ENCODE assay signal across 30 mouse cellular contexts in the genomic region with DNA sequence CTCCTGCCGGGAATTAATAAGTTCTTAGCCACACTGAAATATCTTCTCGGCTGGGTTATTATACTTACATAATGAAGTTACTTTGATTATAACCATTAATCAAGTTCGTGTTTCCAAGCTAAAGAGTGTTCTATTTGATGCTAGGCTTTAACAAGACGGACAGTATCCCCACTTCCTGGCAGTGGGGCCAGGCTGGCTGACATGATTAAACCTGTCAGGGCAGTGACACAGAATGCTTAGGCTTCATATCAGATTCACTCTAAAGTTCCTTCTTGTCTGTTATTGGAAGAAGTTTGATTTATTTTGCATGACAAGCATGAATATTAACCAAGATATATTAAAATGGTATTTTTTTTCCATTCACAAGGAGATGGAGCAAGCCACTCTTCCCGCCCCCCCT.
DNase-seq lines count a peak whose midpoint lies in the region; ATAC-seq and TF ChIP-seq lines count a peak whose summit lies in the region.
"Had no signal": no experiment of that assay in that cellular context is flagged by ENCODE, and none has a peak within 500 bp of the region (broad histone marks: within the 10 kb centered on the region; RNA-seq: fewer than 3 reads in every experiment).

No protein-coding gene starts in this region.

- intact Hi-C loops in gastrocnemius, postnatal 14 days (cut with DNase I; ENCODE audit: low total_unique reads), result no loop called here

- no peak for ATAC-seq in hindbrain, embryonic 13.5 days (ENCODE audit: low FRiP score)
- ATAC-seq in midbrain, embryonic 13.5 days, result no peak
- no peak for ATAC-seq in midbrain, embryonic 11.5 days (ENCODE audit: low FRiP score)
- ATAC-seq in midbrain, postnatal 0 days (ENCODE audit: low FRiP score), result no peak

- DNase-seq in hindbrain, embryonic 10.5 days (ENCODE audit: low spot score), result no peak
- DNase-seq in midbrain, embryonic 11.5 days (ENCODE audit: low spot score, missing footprints), result no peak
- DNase-seq in midbrain, postnatal 0 days (ENCODE audit: low spot score), result no peak
- DNase-seq in gastrocnemius, postnatal 14 days, result no peak
- no peak for DNase-seq in kidney, postnatal 10 days
- DNase-seq: adrenal gland, postnatal 14 days; cerebellum, adult 18-20 months; gastrocnemius, postnatal 25 days; heart, adult 18-20 months; heart, postnatal 4 days; kidney, adult 18-20 months; kidney, postnatal 36 days; lung, embryonic 14.5 days; lung, postnatal 14 days; right cerebral cortex, adult 18-20 months; thymus, adult 18-20 months; thymus, postnatal 25 days had no signal

- H3K27me3 ChIP-seq in hindbrain, embryonic 13.5 days, result no peaks in the 10 kb centered on the region
- no peaks in the 10 kb centered on the region for H3K27me3 ChIP-seq in hindbrain, embryonic 10.5 days (ENCODE audit: insufficient read depth, poor library complexity, severe bottlenecking)
- no peaks in the 10 kb centered on the region for H3K27me3 ChIP-seq in midbrain, embryonic 13.5 days
- no peaks in the 10 kb centered on the region for H3K27me3 ChIP-seq in midbrain, embryonic 11.5 days (ENCODE audit: control insufficient read depth, insufficient read depth, low read length)
- no peaks in the 10 kb centered on the region for H3K27me3 ChIP-seq in midbrain, postnatal 0 days (ENCODE audit: insufficient read depth, low read length)
- H3K27me3 ChIP-seq: heart, embryonic 12.5 days; kidney, embryonic 15.5 days; liver, embryonic 15.5 days had no signal

- no peaks in the 10 kb centered on the region for H3K9me3 ChIP-seq in hindbrain, embryonic 13.5 days
- H3K9me3 ChIP-seq in hindbrain, embryonic 10.5 days, result no peaks in the 10 kb centered on the region
- no peaks in the 10 kb centered on the region for H3K9me3 ChIP-seq in midbrain, embryonic 13.5 days
- H3K9me3 ChIP-seq in midbrain, embryonic 11.5 days (ENCODE audit: control insufficient read depth, low read length), result no peaks in the 10 kb centered on the region
- no peaks in the 10 kb centered on the region for H3K9me3 ChIP-seq in midbrain, postnatal 0 days (ENCODE audit: low read length)
- H3K9me3 ChIP-seq: forebrain, embryonic 13.5 days; heart, embryonic 12.5 days; kidney, embryonic 15.5 days; limb, embryonic 12.5 days; liver, embryonic 15.5 days had no signal

- TF ChIP-seq CTCF in midbrain, postnatal 0 days (IDR thresholded peaks at IDR 0.05), result no peak

- H3K4me2 ChIP-seq in hindbrain, embryonic 13.5 days, result no peak overlapping the region
- no peak overlapping the region for H3K4me2 ChIP-seq in midbrain, embryonic 13.5 days (replicated peaks)
- no peak overlapping the region for H3K4me2 ChIP-seq in midbrain, embryonic 11.5 days
- no peak overlapping the region for H3K4me2 ChIP-seq in midbrain, postnatal 0 days (ENCODE audit: low read depth, low read length, poor library complexity, severe bottlenecking)
- H3K4me2 ChIP-seq: forebrain, embryonic 13.5 days; heart, embryonic 12.5 days; kidney, embryonic 15.5 days; limb, embryonic 12.5 days; liver, embryonic 15.5 days; lung, embryonic 14.5 days had no signal

- no peaks in the 10 kb centered on the region for H3K36me3 ChIP-seq in hindbrain, embryonic 13.5 days
- H3K36me3 ChIP-seq in hindbrain, embryonic 10.5 days, result no peaks in the 10 kb centered on the region
- H3K36me3 ChIP-seq in midbrain, embryonic 13.5 days, result no peaks in the 10 kb centered on the region
- no peaks in the 10 kb centered on the region for H3K36me3 ChIP-seq in midbrain, embryonic 11.5 days (ENCODE audit: control insufficient read depth, insufficient read depth, low read length)
- no peaks in the 10 kb centered on the region for H3K36me3 ChIP-seq in midbrain, postnatal 0 days (ENCODE audit: insufficient read depth, low read length)
- H3K36me3 ChIP-seq: G1E; heart, embryonic 12.5 days; kidney, embryonic 15.5 days; limb, embryonic 12.5 days; liver, embryonic 15.5 days had no signal

- H3K4me1 ChIP-seq in hindbrain, embryonic 13.5 days (replicated peaks), result peaks cover 58% of the 10 kb centered on the region
- peaks cover 20% of the 10 kb centered on the region for H3K4me1 ChIP-seq in hindbrain, embryonic 10.5 days (replicated peaks)
- peaks cover 54% of the 10 kb centered on the region for H3K4me1 ChIP-seq in midbrain, embryonic 13.5 days (replicated peaks)
- peaks cover 7% of the 10 kb centered on the region for H3K4me1 ChIP-seq in midbrain, embryonic 11.5 days (ENCODE audit: control insufficient read depth, insufficient read depth, low read length)
- H3K4me1 ChIP-seq in midbrain, postnatal 0 days (ENCODE audit: insufficient read depth, low read length), result peaks cover 18% of the 10 kb centered on the region
- H3K4me1 ChIP-seq: heart, embryonic 12.5 days; liver, embryonic 15.5 days had no signal

- whole genome bisulfite sequencing in hindbrain, embryonic 13.5 days, result 60% methylated on average over 5 of the region's 5 CpGs
- 70% methylated on average over 5 of the region's 5 CpGs for WGBS in hindbrain, embryonic 10.5 days
- 40% methylated on average over 5 of the region's 5 CpGs for WGBS in midbrain, embryonic 13.5 days
- whole genome bisulfite sequencing in midbrain, embryonic 11.5 days, result 45% methylated on average over 5 of the region's 5 CpGs
- WGBS in midbrain, postnatal 0 days, result 30% methylated on average over 5 of the region's 5 CpGs

- H3K4me3 ChIP-seq in hindbrain, embryonic 13.5 days, result no peak overlapping the region
- no peak overlapping the region for H3K4me3 ChIP-seq in hindbrain, embryonic 10.5 days
- H3K4me3 ChIP-seq in midbrain, embryonic 13.5 days (replicated peaks), result no peak overlapping the region
- H3K4me3 ChIP-seq in midbrain, embryonic 11.5 days (ENCODE audit: low read depth, low read length), result no peak overlapping the region
- no peak overlapping the region for H3K4me3 ChIP-seq in midbrain, postnatal 0 days (ENCODE audit: low read depth, low read length)
- H3K4me3 ChIP-seq: erythroblast, embryonic 14.5 days; forebrain, embryonic 13.5 days; heart, embryonic 12.5 days; kidney, embryonic 15.5 days; layer of hippocampus, adult 2 months; left cerebral cortex, adult 2 months; limb, embryonic 12.5 days; liver, embryonic 15.5 days; myocyte had no signal

- no peak overlapping the region for H3K9ac ChIP-seq in hindbrain, embryonic 13.5 days
- H3K9ac ChIP-seq in midbrain, embryonic 13.5 days (replicated peaks), result no peak overlapping the region
- no peak overlapping the region for H3K9ac ChIP-seq in midbrain, embryonic 11.5 days (ENCODE audit: low read length)
- H3K9ac ChIP-seq in midbrain, postnatal 0 days (replicated peaks; ENCODE audit: low read length, poor library complexity, severe bottlenecking), result no peak overlapping the region
- H3K9ac ChIP-seq: forebrain, embryonic 13.5 days; heart, embryonic 12.5 days; kidney, embryonic 15.5 days; limb, embryonic 12.5 days; liver, embryonic 15.5 days; lung, embryonic 14.5 days had no signal

- peak overlapping the region; percentile 80; the same call in 1 of the 2 replicates for H3K27ac ChIP-seq in hindbrain, embryonic 13.5 days
- no peak overlapping the region for H3K27ac ChIP-seq in hindbrain, embryonic 10.5 days
- H3K27ac ChIP-seq in midbrain, embryonic 13.5 days, result peak overlapping the region; percentile 78
- H3K27ac ChIP-seq in midbrain, embryonic 11.5 days (ENCODE audit: low read depth, low read length), result no peak overlapping the region
- H3K27ac ChIP-seq in midbrain, postnatal 0 days (ENCODE audit: low read depth, low read length), result peak overlapping the region; percentile 73
- H3K27ac ChIP-seq: forebrain, embryonic 13.5 days; kidney, embryonic 15.5 days; layer of hippocampus, adult 2 months; left cerebral cortex, adult 2 months; limb, embryonic 12.5 days; liver, embryonic 15.5 days; stomach, postnatal 0 days had no signal

Comparison
In these comparisons a context has a peak if more than half of its experiments do, and no peak if none do; other contexts are left out.
1. H3K27ac ChIP-seq: peak in hindbrain, embryonic 13.5 days (single experiment), midbrain, embryonic 13.5 days (single experiment) and midbrain, postnatal 0 days (single experiment); none in hindbrain, embryonic 10.5 days (single experiment) and midbrain, embryonic 11.5 days (single experiment).